Mouse (Mus musculus): ENCODE measurements around the gene Ggnbp2. TPM values are rescaled to one million over a fixed set of nuclear protein-coding genes. Genes with fewer than 3 reads are reported as not detected.

The Ggnbp2 gene
- polyA plus RNA-seq, 2 experiments: 67.3 to 105 TPM

DNA sequence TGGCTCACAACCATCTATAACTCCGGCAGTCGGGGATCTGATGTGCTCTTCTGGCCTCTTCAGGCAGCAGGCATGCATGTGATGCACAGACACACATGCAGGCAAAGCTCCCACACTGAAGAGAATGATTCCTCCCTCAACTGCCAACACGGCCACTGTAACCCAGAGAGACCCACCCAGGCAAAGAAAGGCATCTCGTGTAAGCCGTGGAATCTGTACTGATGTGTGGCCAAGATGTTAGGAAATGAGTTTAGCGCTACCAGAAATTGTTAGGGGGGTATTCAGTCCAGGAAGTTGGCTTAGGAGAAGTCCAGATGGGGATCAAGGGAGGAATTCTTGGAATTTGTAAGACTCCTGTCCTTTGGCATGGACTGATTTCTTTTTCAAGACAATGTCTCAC is 80.2 kb downstream of the Ggnbp2 start:
- 49% methylated on average over 6 of the region's 6 CpGs for WGBS
- Histone ChIP-seq H3K27ac (replicated peaks; ENCODE audit: low read depth, low read length) (no peak overlapping the region), H3K4me1 (ENCODE audit: control insufficient read depth, insufficient read depth, low read length) (no peaks in the 10 kb centered on the region)

More for the DNA sequence above, 80.2 kb downstream of the Ggnbp2 start:
- H3K27me3 ChIP-seq (ENCODE audit: control insufficient read depth, insufficient read depth, low read length): no peaks in the 10 kb centered on the region
- no peaks in the 10 kb centered on the region for H3K36me3 ChIP-seq (ENCODE audit: control insufficient read depth, insufficient read depth, low read length)
- no peak for TF ChIP-seq POLR2A (IDR thresholded peaks at IDR 0.05; ENCODE audit: borderline replicate concordance, extremely low read depth, insufficient read depth, insufficient read length)
- no peaks in the 10 kb centered on the region for H3K9me3 ChIP-seq (ENCODE audit: control insufficient read depth, low read length)
- no peak overlapping the region for H3K9ac ChIP-seq (ENCODE audit: low read depth, low read length, severe bottlenecking)
- DNase-seq (ENCODE audit: low spot score) (no peak), ATAC-seq (ENCODE audit: low FRiP score, low read depth) (no peak)
- no peak overlapping the region for H3K4me3 ChIP-seq (replicated peaks; ENCODE audit: low read length)
- no peak overlapping the region for H3K4me2 ChIP-seq (replicated peaks; ENCODE audit: low read depth, low read length, severe bottlenecking)

Small RNAs within 50 kb of the gene (microRNA-seq; reads per million reads assigned to microRNA genes)
- not detected for gene Gm23564

Other genes starting within 250 kb of the Ggnbp2 start
- 10.9 and 11.8 TPM in 2 replicates for gene Mrm1, start 51.3 kb downstream of the Ggnbp2 start, polyA plus RNA-seq (2012; rRNA removed)
- 10.6 and 11.8 TPM in 2 replicates for gene Mrm1, start 51.3 kb downstream of the Ggnbp2 start, polyA plus RNA-seq (2014; fragmentation: Nextera tagmentation; extraction: Ambion mirVana)
- gene Dhrs11, start 41.8 kb downstream of the Ggnbp2 start, polyA plus RNA-seq (2012; rRNA removed): 22.6 and 29.7 TPM in 2 replicates
- gene Dhrs11, start 41.8 kb downstream of the Ggnbp2 start, polyA plus RNA-seq (2014; fragmentation: Nextera tagmentation; extraction: Ambion mirVana): 11.5 and 16.2 TPM in 2 replicates
- 29.2 and 36.3 TPM in 2 replicates for gene Myo19, start 9.3 kb upstream of the Ggnbp2 start, polyA plus RNA-seq (2012; rRNA removed)
- gene Myo19, start 9.3 kb upstream of the Ggnbp2 start, polyA plus RNA-seq (2014; fragmentation: Nextera tagmentation; extraction: Ambion mirVana): 11.0 and 11.3 TPM in 2 replicates
- 4.9 and 5.8 TPM in 2 replicates for gene Pigw, start 9.5 kb upstream of the Ggnbp2 start, polyA plus RNA-seq (2012; rRNA removed)
- 2.4 and 3.6 TPM in 2 replicates for gene Pigw, start 9.5 kb upstream of the Ggnbp2 start, polyA plus RNA-seq (2014; fragmentation: Nextera tagmentation; extraction: Ambion mirVana)
- gene Znhit3, start 45.5 kb upstream of the Ggnbp2 start, polyA plus RNA-seq (2012; rRNA removed): 35.0 and 37.2 TPM in 2 replicates
- 55.1 and 60.7 TPM in 2 replicates for gene Znhit3, start 45.5 kb upstream of the Ggnbp2 start, polyA plus RNA-seq (2014; fragmentation: Nextera tagmentation; extraction: Ambion mirVana)
- 0.20 and 0.88 TPM in 2 replicates for gene Car4, start 87.0 kb upstream of the Ggnbp2 start, polyA plus RNA-seq (2012; rRNA removed)
- 0.15 TPM in 1 of 2 replicates, not detected in the other for gene Car4, start 87.0 kb upstream of the Ggnbp2 start, polyA plus RNA-seq (2014; fragmentation: Nextera tagmentation; extraction: Ambion mirVana)